Mouse (Mus musculus) NIH3T3 (cell line): ENCODE data around the gene Tspan5.

ENCODE experiments used
- DNase-seq: peaks from one replicate; pipeline ENCODE4 v3.0.0-alpha.2; 2012; ENCODE audit warnings: low read depth

The Tspan5 gene

DNA sequence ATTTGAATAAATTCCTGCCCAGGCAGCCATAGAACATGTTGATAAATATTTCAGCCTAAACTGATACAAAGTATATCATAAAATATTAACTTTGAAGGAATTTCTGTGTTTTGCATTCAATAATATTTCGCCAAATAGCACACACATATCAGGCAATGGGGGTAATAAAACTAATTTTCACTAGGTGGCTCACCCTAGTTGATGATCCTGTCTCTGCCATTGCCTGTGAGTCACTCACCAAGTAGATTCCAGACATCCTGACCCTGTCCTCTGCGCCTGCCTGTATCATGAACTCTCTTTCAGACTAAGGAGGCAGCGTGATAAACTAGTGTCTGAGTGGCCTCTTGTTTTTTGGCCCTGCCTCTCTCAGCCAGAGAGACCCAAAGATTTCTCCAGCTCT is 105.8 kb downstream of the Tspan5 start:
- DNase-seq = no peak

DNA sequence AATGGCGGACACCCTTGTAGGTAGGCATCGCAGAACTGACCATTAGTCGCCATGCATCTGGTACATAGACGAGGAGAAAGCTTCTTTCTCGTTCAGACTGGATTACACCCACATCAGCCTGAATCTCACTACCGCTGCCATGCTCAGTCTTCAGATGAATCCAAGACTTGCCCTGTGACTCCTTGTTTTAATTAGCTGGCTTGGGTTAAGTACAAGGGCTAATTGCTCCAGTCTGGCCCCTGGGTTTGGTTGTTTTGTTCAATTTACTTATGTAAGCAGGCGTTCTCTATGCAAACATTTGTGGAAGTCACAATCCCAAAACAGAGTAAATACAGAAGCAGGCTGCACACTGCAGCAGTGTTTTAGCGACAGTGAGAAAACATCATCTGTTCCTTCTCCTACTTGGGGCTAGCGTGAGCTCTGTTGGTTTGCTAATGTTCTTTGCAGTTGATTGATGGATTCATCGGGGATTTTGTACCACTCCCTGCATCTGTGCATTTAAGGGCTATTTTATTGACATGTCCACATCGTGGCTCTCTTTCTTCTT is 107.8 kb downstream of the Tspan5 start:
- no peak for DNase-seq

- no peak for DNase-seq
Measured at GRCm38 (mm10) chr3:138851876-138852275, 109.9 kb downstream of the Tspan5 start.

DNA sequence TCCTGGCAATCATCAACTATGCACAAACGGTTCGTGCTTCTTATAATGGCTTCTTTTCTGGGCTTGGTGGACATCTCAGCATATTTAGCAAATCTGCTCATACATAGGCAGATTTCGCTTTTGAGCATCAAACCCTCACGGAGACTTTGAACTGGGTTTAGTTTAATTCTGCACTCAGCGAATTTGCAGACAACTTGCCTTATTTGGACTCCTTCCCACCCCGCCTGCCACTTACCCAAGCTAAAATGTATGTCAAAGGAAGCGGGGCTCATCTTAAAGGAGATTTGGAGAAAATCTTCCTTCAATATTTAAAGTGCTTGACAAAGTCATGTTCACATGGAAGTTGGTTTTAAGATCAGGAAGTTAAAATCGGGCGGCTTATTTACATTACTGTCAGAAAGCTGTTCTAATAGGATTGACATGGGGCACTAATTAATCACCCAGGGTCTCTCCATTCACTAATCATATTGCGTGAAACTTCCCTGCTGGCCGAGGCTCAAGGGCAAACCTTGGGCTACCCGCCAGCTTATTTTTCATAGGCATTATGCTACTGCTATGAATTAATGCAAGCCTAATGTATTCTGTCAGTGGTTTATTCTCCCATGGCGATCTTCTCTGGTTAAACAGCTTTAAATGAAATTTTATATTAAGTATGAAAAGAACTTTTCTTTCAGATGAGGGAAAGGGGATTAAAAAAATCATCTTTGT is 111.1 kb downstream of the Tspan5 start:
- DNase-seq = peak; percentile 51

GRCm38 (mm10) chr3:138853996-138854836 is 112.2 kb downstream of the Tspan5 start:
- no peak for DNase-seq

- DNase-seq = no peak
Measured at GRCm38 (mm10) chr3:138855387-138855786, 113.4 kb downstream of the Tspan5 start.

DNA sequence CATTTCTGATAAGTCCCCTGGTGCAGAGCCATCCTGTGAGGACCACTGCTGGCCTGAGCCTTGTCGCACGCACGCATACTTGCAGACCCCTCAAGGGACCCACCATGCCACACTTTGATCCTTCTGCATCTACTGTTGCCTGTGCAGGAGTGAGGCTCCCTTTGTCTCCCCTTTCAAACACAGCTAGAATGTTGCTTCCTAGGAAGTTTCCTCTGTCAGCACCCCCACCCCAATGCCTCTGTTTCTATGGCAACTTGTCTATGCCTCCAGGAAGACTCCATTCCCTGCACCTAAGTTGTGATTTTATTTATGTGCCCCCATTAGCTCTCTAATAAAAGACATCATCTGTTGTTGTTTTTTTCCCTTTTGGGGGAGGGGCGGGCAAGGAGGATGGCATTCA is 115.0 kb downstream of the Tspan5 start:
- DNase-seq = no peak

DNA sequence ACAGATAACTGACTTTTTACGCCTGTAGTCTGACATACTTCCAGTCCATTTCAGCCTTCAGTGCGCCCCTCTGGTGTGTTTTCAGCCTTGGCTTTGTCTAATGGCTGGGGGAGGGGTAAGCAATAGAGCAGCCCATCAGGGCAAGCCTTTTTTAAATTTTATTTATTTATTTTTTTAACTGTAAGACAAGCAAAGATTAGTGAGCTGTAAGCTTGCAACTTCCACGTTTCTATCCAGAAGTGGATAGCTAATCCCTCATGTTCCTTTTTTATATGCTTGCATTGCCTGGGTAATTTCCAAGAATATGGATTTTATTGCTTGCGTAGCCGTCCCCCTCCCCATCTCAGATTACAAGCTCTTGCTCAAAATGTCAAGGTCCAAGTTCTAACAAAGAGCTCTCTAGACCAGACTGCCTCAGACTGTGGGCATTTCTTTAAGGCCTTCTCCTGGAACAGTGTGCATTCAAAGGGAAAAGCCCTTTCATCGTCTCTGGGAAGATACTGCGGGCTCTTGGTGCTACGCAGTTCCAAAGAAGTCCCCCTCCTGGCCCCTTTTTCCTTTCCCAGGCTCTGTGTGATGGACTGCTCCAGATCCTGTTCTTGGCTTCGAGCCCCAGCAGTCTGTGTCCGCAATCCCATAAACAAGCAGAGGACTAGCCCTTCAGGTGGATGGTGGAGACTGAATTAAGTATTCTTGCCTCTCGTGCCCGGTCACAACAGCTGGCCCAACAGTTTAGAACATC is 116.0 kb downstream of the Tspan5 start:
- DNase-seq = peak; percentile 47

DNA sequence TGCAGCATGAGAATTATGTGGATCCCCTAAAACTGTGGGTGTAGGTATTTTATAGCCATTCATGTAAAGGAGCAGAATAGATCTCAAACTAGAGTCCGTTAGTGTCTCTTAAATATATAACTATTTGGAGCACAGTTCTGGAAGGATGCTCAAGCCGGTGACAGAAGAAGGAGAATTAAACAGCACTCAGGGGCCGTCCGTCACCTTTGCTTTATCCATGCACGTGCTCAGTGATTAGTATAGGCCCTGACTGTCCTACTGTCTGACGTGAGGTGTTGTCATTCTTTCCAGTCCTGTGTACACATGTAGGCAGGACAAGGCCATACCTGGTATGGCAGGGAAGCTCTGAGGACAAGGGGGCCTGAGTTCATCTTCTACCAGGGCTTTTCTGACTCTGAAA is 116.7 kb downstream of the Tspan5 start:
- no peak for DNase-seq

GRCm38 (mm10) chr3:138859166-138859565 is 117.2 kb downstream of the Tspan5 start:
- DNase-seq = no peak

DNA sequence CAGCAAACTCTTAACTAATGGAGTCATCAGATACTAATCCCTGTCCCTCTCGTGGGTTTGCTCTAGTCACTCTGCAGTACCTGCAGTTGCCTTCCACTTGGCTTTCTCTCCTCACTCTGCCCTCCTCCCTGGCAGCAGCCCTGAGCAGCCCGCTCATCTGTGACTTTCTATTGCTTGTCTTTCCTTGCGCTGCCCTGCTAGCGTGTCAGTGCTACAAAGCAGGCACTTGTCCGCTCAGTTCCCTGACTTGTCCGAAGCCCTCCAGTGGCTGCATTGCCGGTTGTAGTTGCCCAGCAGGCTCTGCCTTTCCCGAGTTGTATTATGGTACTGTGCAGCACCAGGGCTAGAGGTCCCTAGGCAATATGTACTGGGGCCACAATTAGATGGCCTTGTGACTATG is 117.7 kb downstream of the Tspan5 start:
- DNase-seq = no peak

GRCm38 (mm10) chr3:138860257-138860760 is 118.3 kb downstream of the Tspan5 start:
- DNase-seq = no peak

GRCm38 (mm10) chr3:138861032-138861431 is 119.0 kb downstream of the Tspan5 start:
- no peak for DNase-seq

DNA sequence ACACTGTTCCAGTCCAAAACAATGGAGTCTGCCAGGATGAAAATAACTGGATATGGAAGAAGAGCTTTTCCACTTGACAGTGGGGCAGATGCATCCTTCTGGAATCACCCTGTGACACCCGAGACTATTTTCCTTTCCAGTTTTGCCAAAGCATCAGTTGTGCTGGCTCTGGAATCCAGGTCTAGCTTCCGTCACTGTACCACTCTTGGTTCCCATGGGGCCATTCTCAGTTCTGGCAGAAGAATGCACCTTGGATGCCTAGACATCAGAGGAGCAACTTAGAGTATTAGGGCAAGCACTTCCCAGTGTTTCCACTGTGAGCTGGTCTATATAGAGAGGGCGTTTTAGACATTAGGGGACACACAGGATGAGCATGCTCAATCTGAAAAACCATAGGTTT is 119.6 kb downstream of the Tspan5 start:
- no peak for DNase-seq

DNA sequence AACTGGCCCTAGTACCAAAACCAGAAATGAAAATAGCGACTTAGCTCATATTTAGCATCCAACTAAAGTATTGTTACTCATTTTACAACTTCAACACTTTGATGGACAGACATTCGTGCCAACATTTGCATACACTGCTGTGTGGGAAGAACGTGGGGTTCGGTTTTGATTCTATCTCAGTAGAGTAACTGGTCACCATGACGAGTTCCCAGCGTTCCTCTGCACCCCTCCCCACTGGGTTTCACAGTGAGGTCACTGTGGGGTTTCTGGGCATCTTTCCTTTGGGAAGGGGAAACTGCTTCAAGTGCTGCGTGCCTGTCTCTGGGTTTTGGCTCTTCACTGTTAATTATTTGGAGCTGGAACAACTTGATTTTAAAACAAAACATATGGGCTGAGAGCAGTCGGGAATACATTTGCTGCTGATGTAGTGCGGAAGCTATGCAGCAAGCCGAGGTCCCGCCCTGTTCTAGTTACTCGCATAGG is 122.2 kb downstream of the Tspan5 start:
- DNase-seq = peak; percentile 87

- DNase-seq = no peak
Measured at GRCm38 (mm10) chr3:138865271-138865670, 123.3 kb downstream of the Tspan5 start.

- no peak for DNase-seq
Measured at GRCm38 (mm10) chr3:138867149-138867848, 125.3 kb downstream of the Tspan5 start.

- no peak for DNase-seq
Measured at GRCm38 (mm10) chr3:138868409-138868808, 126.4 kb downstream of the Tspan5 start.

DNA sequence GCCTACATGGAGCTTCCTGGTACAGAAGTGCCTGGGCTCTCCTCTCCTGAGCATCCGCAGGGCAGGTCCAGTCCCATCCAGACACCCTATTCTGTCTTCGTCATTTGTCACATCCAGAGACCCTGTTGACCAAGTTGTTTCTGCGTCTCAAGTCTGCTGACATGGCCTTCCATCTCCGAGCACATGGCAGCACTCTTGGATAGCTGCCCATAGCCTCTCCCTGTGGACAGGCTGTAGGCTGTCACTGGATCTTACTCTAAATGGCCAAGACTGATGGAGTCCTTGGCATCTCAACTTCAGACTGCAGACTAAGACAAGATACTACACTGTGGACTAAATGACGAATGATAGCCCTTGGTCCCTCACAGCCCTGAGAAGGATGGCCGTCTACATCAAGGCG is 133.3 kb downstream of the Tspan5 start:
- no peak for DNase-seq

GRCm38 (mm10) chr3:138875936-138876335 is 133.9 kb downstream of the Tspan5 start:
- DNase-seq = no peak

DNA sequence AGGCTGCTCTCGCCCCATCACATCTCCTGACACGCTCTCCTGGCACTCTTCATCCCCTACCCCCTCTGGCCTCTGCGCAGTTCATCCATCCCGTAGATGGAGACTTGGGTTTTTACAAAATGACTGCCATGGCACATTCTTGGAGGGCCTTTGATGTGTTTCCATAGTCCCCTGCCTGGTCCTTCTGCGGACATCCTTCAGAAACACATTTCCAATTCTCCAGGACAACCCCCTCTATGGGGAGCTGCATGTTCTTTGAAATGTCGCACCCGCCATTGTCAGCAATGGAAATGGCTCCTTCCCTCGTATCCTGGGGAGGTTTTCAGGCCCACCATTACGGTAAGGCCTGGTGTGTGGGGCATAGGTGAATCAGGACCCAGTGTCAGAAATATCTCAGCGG is 134.4 kb downstream of the Tspan5 start:
- DNase-seq = no peak
